Mouse (Mus musculus): Measurements from ENCODE around the gene Hist1h4a.
"Not testable (repeated sequence)": the region's sequence is repeated elsewhere in the genome, so short reads cannot be mapped to it uniquely, and the experiment has no call there.

Hist1h4a gene

DNA sequence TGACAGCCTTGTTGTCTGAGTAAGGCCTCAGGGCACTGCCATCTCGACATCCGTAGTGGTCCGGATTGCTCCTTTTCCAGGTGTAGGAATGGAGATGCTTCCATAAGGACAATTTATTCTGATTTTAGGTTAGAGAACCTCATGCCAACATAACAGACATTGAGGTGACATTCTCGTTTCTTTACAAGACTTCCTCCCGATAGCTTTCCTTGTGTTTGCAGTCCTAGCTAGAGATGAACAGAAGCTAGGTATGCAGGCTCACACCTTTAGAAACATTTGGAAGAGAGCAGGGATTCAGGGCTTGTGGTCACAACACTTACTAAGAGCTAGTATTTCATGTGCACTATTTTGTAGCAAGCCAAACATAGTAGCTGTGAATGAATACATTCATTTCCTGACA is 17.8 kb downstream of the Hist1h4a start:
- peak; percentile 32 for DNase-seq (ENCODE audit: low read depth)

DNA sequence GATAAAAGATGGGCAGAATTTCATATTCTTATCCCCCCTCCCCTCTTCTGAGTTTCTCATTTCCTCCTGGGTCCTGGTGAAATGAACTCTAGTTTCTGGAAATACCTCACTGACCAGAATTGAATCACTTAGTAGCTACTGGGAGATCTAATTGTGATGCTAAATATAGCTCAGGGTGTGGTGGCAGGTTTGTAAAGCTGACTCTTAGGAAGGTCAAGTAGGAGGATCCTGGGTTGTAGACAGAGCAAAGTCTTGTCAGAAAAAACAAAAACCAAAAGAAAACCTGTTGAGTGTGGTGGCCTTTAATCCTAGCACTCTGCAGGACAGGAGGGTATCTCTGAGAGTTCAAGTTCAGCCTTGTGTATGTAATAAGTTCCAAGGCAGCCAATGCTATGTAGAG is 19.0 kb downstream of the Hist1h4a start:
- DNase-seq (ENCODE audit: low read depth): peak; percentile 57

DNA sequence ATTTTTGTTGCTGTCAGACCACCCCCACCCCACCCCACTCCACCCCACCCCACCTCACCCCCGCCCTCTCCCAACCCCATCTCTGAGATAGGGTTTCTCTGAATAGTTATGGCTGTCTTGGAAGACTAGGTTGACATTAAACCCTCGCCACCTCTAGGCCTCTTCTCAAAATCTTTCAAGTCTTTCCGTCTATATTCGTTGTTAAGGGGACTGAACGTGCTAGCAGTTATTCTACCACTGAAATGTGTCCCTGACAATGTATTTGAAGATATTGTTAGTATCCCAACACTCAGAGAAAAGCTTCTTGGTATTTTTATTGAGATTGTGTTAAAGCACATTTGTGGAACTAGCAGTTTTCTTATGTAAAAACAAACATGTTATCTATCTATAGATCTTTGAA is 20.1 kb downstream of the Hist1h4a start:
- DNase-seq (ENCODE audit: low read depth): peak; percentile 71

DNA sequence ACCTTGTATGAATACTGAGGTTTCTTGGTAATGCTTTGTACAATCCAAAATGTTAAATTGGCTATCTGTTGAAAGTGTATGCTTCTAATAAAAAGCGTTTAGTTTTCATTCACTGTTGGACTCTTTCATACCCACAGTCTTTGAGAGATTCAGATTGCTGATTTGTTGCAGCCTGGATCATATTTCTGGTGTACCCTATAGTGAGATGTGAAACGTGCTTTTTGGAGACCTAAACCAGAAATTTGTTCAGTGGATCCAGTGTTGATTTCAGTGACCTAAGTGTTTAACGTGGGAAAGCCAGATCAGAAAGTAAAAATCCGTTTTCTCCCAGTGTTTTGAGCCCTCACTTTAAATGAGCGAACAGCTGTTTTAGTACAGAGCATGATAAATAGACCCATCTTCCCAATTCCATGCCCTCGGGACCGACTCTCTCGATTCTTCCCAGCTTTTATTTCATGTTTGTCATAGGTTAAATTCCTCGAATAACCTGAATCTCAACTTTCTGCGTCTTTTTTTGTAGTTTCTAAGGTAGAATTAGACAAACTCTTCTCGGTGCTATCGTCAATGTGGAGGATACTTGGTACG is 20.7 kb downstream of the Hist1h4a start:
- DNase-seq (ENCODE audit: low read depth): no peak

DNA sequence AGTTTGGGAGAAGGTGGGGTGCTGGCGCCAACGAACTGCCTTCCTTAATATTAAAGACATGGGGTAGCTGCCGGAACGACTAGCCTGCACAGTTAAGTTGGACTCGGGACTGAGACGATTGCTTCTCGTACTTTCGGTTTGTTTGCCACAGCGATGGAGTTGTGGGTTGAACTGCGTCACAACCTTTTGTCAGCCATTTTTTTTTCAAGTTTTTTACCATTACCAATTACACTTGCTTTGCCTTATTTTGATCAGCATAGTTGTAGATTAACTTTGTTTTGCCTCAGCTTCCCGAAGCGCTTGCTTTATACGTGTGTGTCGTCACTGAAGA is 21.1 kb downstream of the Hist1h4a start:
- DNase-seq (ENCODE audit: low read depth): no peak

DNA sequence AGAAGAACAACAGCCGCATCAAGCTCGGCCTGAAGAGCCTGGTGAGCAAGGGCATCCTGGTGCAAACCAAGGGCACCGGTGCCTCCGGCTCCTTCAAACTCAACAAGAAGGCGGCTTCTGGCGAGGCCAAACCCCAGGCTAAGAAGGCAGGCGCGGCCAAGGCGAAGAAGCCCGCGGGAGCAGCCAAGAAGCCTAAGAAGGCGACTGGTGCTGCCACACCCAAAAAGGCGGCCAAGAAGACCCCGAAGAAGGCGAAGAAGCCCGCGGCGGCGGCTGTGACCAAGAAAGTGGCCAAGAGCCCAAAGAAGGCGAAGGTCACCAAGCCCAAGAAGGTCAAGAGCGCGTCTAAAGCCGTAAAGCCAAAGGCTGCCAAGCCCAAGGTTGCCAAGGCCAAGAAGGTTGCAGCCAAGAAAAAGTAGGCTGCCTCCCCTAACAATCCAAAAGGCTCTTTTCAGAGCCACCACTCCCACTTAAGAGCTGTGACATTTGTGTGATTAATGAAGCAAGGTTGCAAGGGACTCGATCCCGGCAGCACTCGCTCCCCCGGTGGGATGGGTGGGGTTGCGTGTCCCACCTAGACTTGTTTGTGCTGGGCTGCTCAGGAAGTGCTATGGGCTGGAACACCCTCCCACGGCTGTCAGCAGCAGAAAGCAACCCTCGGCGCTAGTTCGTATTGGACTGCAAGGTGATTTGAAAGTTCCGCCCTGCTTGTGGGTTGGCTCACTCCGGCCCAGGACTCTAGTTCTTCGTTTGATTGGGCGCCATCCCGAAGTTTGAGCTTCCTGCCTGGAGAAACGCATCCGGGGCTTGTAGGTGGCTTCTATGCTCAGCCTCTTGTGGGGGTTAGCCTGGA is 21.7 kb downstream of the Hist1h4a start:
- DNase-seq (ENCODE audit: low read depth): peak; percentile 99

DNA sequence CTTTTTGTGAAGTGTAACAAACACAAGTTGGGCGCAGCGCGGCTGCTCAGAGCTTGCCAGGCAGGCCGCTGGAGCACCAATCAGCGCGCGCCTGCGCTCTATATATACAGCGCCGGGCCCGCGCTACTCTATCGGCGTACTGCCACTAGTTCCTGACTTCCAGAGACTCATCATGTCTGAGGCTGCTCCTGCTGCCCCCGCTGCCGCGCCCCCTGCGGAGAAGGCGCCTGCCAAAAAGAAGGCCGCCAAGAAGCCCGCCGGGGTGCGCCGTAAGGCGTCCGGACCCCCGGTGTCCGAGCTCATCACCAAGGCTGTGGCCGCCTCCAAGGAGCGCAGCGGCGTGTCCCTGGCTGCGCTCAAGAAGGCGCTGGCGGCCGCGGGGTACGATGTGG is 22.4 kb downstream of the Hist1h4a start, which contains the start of gene Hist1h1c:
Gene Hist1h1c (plus strand): TSS at position 132 of the 392 bp plus-strand sequence.
- peak; percentile 98 for DNase-seq (ENCODE audit: low read depth)

DNA sequence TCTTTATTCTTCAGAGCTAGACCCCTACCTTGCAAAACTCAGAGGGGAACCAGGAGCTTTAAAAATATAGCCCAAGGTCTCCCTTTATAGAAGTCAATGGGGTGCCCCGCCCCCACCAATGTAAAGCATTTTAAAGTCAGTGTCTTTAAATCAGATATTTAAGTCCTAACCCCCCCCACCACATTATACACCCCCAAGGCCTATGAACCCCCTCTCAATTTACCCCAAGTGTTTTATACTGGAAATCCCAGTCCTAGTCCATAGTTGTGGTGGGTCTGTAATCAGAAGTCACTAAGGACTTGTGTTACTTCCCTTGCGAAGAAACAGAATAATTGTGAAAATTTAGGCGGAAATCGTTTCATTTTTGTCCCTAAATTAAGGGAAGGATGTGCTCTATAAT is 23.0 kb downstream of the Hist1h4a start:
- DNase-seq (ENCODE audit: low read depth): peak; percentile 77

DNA sequence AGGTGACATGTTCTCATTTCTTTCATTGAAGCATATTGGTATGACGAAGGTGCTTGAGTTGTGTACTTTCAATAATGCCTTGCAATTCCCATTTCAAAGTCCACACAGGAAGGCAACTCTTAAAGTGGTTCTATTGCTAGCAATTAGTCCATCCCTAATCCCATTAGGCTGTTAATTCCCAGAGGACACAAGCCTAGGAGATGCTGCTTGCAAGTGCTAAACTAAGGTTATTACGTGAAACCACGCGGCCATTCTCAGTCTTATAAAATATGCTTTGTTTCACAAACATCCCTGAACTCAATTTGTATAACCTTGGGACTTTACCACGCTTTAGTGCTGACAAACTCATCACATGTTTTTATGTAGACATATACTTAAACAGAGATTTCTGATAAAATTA is 23.9 kb downstream of the Hist1h4a start:
- DNase-seq (ENCODE audit: low read depth): no peak

DNA sequence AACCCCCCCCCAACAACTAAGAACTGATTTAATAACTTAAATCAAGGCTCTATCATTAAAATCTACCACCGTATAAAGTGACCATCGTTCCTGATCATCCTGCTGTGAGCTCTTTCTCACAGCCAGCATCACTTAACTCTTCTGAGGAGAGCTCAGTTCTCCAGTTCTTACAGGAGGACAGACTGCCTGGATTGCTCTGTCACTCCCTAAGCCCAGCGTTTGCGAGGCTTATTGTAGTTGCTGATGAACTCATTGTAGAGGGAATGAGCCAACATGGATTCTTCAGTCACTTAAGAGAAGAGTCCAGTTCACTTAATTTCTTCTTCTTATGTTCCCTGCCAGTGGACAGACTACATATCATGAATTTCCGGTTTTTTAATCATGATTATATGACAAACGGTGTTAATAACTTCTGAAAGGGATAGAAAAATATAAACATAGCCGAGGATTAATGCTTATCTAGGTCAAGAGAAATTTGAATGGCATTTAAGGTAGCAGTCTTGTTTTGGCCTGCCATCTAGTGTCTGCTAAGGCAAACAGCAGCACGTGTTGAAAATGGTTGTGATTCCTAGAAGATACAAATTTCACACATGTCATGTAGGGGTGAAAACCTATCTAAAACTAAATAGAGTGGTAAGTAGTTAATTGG is 28.8 kb downstream of the Hist1h4a start:
- DNase-seq (ENCODE audit: low read depth): peak; percentile 81

DNA sequence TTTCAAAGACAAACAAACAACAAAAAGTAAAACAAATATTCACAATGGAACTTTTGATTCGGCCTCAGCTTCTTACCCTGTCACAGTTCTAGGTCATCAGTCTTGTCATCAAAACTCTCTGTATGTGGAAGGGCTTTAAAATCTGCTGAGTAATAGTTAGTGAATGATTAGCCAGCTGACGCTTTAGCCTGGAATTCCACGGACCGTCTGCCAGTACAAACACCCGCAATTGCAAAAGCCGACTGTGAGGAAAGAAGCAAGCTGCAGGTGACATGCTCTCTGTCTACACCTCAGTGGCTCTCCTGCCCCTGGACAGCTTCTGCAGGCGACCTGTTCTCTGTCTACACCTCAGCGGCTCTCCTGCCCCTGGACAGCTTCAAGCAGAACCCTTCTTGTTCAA is 30.6 kb downstream of the Hist1h4a start:
- DNase-seq (ENCODE audit: low read depth): no peak

DNA sequence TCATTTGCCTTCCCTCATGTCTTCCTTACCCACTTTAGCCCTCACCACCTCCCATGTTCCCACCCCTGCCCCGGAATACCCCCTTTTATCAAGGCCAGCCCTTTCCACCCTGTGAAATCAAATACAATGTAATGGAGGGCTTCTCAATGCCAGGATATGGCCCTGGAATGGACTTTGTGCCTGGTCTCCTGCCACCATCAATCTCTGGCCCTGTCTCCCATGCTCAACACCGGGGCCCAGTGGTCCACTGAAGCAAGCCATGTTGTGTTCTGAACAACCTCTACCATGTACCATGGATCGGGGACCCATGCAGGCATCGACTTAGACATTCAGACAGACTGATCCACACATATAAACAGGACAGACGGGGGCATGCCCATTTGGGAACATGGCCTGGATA is 31.3 kb downstream of the Hist1h4a start:
- DNase-seq (ENCODE audit: low read depth): no peak

DNA sequence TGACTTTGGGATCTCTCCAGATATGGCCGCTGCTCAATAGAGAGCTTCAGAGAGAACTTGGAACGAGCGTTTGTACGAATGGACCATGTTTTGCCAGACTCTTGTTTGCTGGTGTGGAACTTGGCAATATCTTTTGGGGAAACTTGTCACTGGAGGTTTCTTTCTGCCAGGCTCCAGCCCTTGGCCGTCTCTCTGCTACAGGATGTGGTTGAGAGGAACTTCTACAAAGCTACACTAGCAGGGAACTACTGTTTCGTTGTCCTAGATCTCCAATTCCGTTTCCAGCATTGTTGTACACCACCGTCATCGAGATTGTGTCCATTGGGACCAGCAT is 31.9 kb downstream of the Hist1h4a start:
- DNase-seq (ENCODE audit: low read depth): no peak

DNA sequence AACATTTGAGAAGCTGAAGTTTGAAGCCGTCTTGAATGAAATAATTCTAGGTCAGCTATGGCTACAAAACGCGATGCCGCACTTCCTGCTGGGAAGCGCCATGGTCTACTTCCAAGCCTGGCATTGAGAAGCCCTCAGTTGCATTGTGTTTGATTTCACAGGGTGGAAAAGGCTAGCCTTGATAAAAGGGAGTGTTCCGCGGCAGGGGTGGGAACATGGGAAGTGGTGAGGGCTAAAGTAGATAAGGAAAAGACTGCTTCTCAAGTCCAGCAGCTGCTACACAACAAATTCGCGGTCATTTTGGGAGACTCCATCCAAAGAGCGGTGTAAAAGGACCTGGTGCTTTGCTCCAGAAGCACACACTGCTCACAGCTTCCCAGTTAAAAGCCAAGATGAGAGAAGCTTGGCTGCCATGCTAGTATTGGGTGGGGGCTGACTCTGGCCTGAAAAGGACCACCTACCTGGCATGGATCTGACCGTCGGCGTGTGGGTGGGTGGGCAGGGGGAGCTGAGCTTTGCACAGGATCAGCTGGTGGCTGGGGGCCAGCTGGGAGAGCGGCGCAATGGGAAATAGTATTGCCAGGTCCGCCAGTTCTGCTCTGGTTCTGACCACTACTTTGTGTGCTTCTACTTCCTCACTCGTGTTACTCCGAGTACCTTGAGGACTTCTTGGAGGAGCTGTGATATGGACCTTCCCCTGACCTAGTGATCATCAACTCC is 32.4 kb downstream of the Hist1h4a start:
- DNase-seq (ENCODE audit: low read depth): no peak

DNA sequence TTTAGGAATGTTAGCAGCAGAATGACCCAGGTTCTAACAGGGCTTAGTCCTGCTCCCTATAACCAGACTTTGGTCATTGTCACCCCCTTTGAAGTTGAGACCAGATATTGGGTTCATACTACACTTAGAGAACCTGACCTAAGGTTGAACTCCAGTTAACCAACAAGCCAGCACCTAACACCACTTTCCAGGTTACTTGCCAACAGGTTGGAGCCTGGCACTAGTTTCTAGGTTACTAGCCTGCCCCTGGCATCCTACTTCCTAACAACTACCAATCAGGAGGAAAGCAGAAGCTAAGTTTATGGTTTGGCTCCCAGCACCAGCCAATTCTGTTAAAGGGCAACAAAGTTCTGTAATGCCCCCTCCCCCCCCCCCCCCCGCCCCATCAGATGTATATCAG is 35.8 kb downstream of the Hist1h4a start:
- DNase-seq (ENCODE audit: low read depth): no peak

DNA sequence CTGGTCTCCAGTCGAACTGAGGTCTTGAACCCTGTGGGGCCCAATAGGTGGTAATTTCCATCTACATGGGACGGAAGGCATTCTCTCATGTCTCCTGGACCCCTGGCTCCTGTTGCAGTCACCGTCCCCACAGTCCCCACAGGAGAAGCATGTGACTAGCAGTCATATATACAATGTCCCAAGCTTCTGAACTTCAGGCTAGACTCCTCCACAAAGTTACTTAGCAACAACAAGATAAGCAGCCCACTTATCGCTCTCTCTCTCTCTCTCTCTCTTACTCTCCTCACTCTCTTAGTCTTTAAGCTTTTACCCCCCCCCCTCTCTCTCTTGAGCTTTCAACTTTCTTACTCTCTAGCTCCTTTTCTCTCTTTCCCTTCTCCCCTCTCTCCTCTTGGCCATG is 36.8 kb downstream of the Hist1h4a start:
- no peak for DNase-seq (ENCODE audit: low read depth)

DNA sequence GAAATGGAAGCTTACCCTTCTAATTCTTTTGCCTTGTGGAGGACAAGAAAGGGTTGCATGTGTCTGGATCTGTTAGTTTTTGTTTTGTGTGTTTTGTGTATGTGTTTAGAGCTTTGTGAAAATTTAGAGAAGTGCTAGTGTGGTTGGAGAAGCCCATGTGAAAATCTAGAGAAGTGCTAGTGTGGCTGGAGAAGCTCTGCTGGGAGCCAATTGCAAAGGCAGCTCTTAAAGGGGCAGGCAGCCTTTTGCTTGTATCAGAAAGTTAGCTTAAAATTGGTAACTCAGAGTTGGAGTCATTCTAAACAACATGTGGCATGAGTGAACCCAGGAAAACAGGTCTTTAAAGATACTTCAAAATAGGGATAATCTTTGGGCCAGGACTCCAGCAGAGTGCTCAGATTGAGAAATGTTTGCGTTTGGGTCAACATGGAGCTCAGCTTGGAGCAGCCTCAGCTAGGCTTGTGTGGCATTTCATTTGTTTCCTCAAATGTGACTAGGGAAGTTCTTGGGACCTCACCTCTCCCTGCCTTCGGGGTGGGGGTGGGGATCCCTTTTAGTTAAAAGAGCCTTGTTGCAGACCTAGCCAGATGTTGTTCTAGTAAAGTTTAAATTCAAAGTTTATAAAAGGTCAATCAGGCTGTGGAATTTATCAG is 43.3 kb downstream of the Hist1h4a start:
- DNase-seq (ENCODE audit: low read depth): not testable (repeated sequence)

DNA sequence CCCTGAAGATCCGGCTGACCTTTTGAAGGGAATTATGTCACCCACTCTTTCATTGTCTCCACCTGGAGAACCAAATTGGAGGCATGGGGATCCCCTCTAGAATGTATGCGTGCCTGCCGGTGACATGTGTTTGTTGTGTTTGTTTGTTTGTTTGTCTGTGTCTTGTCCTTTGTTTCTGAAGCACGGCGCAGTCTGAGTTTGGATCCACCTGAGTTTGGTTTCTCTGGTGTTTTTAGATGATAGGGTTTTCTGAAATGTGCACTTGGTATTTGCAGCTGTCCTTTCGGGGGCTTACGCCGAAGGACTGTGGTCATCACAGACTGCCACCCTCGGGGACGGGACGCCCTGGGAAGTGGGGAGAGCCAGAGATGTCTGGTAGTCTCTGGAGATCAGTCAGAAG is 43.9 kb downstream of the Hist1h4a start:
- DNase-seq (ENCODE audit: low read depth): no peak

DNA sequence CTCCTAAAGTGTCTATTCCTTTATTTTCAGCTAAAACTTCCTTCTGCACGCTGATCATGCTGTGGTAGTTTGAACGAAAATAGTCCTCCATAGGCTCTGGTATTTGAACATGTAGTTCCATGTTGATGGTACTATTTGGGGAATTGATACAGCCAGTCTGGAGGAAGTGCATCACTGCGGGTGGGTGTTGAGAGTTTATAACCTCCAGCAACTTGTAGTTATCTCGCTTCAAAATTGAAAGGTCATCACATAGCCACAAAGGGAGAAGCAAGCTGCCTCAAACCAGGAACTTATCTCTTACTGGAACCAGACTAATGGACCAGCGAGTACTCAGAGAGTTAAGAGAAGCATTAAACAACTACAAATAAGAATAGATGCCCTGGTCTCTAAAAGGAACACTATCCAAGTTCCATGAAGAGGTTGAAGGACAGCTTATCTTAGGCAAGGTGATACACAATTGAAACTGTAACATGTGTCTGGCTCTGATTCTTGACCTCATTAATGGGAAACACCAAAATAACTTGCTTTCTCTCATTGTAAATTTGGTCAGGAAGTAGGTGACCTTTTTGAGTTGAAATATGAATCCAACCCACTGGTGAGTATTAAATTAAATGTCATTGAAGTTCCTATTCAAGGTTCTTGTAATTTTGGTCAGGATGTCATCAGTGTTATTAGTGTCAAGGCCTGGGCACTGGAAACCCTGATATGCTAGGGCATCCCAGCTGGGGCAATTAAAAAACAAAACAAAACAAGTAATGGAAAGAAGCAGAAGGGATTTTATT is 44.6 kb downstream of the Hist1h4a start:
- no peak for DNase-seq (ENCODE audit: low read depth)

All from 416B (cell line).